Mouse (Mus musculus) cerebellum, adult 9-10 months (tissue): ENCODE measurements around the gene Wdr46.
"Not testable (repeated sequence)": the region's sequence is repeated elsewhere in the genome, so short reads cannot be mapped to it uniquely, and the experiment has no call there.

ENCODE experiments used
- DNase-seq: peaks from one replicate; pipeline ENCODE4 v3.0.0; 2022

Wdr46 gene

DNA sequence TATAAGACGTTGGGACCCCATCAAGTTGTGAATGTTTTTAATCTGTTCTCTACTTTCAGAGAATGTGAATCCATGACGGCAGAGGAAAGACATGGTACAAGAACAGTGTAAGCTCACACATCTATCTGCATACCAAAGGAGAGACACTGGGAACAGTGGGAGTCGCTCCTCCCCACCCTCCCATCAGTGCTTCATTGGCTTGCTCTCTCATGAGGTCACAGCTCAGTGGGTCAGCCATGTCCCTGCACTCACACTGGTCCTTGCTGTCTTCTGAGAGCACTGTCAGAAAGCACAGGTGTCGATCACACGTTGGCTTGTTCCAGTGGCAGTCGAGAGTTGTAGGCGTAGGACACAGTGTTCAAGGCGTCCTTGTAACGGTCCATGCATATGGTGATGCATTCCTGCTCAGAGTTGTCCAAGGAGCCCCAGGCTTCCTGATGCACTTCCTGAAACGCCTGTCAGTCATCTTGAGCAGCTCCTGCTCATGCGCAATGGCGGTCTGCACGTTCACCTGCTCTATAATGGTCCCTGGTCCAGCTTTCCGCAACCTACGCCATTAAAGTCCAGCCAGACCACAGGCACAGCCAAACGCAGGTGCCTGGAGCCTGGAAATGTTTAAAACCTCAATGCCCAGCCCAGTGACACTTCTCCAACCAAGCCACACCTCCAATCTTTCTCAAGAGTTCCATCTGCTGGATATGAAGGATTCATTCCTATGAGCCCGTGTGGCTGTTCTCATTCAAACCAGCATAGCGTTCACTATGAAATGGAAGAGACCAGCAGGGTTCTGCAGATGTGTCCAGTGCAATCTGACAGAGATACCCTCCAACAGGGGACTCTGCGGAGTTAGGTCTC, 39.9 kb downstream of the Wdr46 start:
- no peak for DNase-seq

- peak; percentile 95 for DNase-seq
Observed at GRCm38 (mm10) chr17:33981192-33981909, 40.9 kb downstream of the Wdr46 start.

DNA sequence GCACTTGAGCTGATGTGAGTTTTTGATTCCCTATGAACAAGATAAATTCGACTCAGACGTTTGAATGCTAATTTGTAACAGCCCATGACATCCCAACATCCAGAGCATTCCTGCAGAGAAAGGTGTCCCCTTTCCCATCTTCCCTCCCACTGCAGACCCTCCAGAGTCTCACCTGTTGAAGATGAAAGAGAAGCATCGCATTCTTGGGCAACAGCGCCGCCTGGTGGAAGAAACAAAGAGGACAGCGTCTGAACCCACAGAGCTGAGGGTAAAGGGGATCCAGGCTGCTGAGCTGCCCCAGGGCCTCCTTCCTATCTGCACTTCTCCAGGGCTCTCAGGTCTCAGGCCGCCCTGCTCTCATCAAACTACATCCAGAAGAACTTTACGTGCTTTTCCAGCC, 41.7 kb downstream of the Wdr46 start:
- peak; percentile 81 for DNase-seq

GRCm38 (mm10) chr17:33991788-33992664, 51.6 kb downstream of the Wdr46 start:
- DNase-seq, result peak; percentile 67

GRCm38 (mm10) chr17:33994959-33995358, 54.5 kb downstream of the Wdr46 start:
- no peak for DNase-seq

GRCm38 (mm10) chr17:33995651-33996050, 55.2 kb downstream of the Wdr46 start:
- no peak for DNase-seq

GRCm38 (mm10) chr17:33997025-33997424, 56.6 kb downstream of the Wdr46 start:
- not testable (repeated sequence) for DNase-seq

GRCm38 (mm10) chr17:33998697-33999096, 58.2 kb downstream of the Wdr46 start:
- DNase-seq, result not testable (repeated sequence)
